Mouse (Mus musculus): ENCODE data around the gene Tex19.2.

Gene Tex19.2

DNA sequence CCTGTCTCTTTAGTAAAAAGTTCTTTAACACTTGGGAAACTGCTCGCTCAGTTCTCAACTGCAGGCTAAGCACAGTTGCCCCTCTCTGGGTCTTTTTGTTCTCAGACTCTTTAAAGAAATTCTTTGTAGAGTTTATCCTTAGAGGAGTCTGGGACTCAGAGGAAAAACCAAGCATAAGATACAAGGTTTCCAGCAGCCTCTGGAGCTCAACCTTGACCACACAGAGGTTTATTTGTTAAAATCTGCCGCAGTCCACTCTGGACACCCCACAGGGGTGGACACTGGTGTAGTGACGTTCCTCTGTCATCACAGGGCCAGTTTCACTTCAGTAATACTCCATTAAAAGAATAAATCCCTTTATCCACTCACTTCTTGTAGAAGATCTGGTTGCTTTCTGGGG lies at the start of gene Tex19.2:
Gene Tex19.2, minus strand, starts transcription at position 101 of the 400 bp plus-strand sequence.
- DNase-seq, result no peak

DNA sequence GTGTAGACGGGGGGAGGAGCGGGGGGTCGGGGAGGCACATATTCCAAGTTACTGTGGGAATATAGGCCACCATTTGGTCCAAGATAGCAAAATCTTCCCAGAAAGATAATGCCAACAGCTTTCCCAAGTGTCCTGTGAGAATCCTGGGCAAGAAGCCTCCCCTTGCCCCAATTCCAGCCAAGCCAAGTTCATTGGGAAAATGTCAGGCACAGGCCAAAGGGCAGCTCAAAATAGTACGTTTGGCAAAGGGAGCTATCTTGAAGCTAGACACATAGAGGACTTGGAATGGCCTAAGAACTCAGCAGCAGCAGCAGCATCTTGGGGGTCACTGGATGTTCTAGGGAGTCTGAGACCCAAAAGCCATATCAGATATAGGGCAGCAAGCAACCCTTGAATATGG lies 45.3 kb upstream of the Tex19.2 start:
- DNase-seq, result no peak

DNA sequence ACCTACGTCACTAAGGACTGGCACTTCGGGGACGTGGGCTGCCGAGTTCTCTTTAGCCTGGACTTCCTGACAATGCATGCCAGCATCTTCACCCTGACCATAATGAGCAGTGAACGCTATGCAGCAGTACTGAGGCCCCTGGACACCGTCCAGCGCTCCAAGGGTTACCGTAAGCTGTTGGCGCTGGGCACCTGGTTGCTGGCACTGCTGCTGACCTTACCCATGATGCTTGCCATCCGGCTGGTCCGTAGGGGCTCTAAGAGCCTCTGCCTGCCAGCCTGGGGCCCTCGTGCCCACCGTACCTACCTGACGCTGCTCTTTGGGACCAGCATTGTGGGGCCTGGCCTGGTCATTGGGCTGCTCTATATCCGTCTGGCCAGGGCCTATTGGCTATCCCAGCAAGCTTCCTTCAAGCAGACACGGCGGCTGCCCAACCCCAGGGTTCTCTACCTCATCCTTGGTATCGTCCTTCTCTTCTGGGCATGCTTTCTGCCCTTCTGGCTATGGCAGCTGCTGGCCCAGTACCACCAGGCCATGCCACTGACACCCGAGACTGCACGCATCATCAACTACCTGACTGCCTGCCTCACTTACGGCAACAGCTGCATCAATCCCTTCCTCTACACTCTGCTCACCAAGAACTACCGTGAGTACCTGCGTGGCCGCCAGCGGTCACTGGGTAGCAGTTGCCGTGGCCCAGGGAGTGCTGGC lies 42.3 kb upstream of the Tex19.2 start:
- no peak for DNase-seq

DNA sequence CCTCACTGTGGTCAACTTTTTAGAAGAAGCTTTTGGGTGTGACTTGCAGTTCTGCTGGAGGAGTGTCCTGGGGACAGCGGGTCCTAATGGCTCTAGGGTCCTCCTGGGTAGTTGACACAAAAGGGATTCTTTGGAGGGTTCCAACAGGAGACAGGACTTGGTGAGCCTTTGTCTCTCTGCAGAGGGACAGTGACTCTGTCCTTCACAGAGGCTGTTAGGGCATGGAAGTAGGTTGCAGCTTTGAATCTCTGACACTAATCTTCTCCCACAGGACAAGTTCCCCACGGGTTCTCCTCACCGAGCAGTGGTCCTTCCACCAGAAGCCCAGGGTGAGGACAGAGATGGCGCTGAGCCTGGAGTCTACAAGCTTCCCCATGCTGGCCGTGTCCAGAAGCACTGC lies 41.5 kb upstream of the Tex19.2 start, which contains the start of gene Uts2r:
Gene Uts2r, plus strand, starts transcription at position 301 of the 400 bp plus-strand sequence.
- no peak for DNase-seq

DNA sequence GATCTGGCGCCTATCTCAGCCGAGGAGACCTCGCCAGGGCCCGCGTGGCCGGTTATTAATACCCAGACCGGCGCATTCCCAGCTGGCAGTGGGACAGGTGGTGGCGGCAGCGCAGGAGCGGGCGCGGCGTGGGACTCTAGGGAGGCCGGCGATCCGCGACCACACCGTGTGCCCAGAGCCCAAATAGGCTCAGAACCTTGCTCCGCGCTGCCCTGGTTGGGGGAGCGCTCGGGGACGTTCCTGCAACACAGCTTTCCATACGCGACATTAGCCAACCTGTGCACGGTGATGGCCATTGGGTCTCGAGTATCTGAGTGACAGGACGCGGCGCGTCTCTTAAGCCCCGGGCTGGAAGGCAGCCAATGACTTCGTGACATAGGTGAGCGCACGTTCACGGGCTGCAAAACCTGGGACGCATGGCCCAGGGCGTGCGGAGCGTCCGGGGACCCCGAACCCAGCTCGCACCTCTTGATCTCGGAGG lies 38.0 kb upstream of the Tex19.2 start:
- peak; percentile 38 for DNase-seq

DNA sequence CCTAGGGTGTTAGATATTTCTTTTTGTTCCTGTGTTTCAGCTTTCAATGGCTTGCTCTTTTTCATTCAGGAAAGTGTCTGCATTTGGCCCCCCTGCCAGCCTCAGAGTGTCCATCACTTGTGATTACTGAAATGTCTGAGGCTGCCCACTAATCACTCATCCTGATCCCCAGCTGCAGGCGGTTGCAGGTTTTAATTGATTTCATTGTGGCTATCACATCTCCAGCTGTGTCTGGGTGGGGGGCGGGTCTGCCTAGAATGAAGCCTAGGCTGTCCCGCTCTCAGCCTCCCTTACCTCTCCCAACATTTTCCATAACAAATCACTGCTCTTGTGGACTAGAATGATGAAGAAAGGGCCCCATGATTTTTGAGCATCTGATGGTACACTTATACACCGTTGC lies 35.7 kb upstream of the Tex19.2 start:
- no peak for DNase-seq

DNA sequence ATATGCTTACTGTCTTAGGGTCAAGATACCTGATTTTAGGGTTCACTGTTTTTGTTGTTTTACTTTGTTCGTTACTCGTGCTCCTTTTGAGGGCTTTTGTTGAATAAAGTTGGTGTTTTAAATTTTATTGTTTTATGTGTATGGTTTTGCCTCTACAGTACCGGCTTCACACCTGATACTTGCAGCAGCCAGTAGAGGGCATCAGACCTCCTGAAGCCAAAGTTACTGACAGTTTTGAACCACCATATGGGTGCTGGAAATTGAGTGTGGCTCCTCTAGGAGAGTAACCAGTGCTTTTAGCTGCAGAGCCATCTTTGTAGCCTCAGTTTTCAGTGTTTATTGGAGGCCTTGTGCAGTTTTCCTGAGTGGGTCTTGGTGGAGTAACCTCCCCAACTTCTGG lies 29.7 kb upstream of the Tex19.2 start:
- no peak for DNase-seq

DNA sequence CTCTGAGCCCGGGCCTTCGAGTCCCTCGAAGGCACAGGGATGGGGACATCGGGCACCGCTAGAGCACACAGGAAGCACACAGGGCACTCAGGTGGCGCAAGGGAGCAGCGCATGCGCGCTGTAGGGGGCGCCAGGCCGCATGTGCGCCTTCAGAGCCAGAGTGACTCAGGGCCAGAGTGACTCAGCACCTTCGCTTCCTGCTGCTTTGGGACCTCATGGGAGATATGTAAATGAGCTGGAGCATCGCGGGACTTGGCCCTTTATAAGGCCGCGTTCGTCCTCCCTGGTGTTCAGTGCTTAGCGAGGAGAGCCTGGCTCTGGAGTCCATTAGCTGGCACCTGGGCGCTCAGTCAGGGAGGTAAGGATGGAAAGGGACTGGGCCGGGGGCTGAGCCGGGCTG lies 27.4 kb upstream of the Tex19.2 start, which contains the start of gene Tex19.1:
Gene Tex19.1, plus strand, starts transcription at position 279 of the 400 bp plus-strand sequence.
- no peak for DNase-seq

DNA sequence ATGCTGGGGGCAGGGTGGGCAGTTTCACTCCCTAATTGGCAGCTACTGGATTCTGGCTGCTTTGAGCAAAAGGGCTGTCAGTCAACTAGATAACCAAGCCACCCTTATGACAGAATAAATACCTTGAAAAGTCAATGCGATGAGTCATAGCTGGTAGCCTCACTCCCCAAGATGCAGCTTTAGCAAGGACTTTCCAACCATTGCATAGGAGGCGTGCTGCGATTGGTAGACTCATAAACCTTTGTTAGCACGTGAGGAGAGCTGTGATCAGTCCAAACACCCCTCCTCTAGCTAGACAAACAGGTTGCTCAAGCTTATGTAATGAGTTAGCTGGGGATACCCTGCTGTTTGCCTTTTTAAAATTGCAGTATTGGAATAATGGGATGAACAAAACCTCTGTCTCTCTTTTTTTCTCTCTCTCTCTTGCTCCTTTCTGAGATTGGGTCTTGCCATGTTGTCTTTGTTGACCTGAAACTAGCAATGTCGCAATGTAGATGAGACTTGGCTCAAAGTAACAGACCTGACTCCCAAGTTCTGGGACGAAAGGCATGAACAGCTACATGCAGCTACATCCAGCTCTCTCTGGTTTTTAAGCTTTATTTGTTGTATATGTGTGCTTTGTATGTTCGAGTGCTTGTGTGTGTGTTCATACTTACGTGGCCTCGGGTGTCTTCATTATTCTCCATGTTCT lies 25.0 kb upstream of the Tex19.2 start:
- no peak for DNase-seq

DNA sequence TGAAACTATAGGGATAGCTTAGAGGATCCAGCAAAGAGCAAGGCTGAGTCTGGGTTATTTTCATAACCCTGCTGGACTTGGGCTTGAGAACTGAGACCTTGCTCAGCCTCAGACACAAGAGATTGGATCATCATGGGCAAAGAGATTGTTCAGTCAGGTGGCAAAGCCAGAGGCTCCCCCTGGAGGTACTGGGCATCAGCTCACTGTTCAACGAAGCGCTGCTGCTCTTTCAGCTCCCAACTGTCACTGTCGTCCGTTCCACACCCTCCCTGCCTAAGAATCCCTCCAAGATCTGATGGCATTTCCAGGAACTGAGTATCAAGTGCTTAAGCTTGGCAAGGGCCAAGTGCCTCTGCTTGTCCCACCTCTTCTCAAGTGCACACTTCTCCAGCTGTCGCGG lies 20.3 kb upstream of the Tex19.2 start:
- DNase-seq, result no peak

DNA sequence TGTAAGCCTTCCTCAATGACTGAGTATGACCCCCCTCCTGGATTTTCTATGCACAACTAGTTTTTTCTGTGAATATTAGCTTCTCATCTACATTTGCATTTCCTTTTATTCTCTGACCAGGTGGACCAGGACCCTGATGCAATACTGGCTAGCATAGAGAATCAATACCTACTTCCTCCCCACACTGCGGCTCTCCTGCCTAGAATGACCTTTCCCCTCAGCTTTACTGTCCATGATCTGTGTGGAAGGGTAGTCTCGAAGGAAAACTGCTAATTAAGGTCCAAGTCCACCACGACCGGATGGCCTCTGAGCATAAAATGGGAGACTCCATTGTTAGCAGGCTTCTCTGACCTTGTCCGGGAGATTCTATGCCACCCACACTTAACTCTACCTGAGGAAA lies 19.2 kb upstream of the Tex19.2 start:
- no peak for DNase-seq

DNA sequence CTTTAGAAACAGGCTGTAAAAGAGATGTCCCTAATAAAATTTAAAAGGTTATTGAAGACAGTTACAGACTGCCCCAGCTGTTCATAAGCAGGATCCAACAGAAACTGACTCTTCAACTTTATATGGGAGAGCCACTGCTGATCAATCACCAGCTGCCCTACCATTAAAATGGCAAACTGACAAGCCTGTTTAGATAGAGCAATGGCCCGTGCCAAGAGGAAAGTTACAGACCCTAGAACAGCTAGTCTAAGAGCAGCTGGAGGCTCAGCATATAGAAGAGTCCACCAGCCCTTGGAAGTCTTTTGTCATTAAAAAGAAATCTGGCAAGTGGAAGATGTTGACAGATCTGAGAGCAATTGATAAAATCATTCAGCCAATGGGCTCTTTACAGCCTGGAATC lies 16.1 kb upstream of the Tex19.2 start:
- DNase-seq, result no peak

DNA sequence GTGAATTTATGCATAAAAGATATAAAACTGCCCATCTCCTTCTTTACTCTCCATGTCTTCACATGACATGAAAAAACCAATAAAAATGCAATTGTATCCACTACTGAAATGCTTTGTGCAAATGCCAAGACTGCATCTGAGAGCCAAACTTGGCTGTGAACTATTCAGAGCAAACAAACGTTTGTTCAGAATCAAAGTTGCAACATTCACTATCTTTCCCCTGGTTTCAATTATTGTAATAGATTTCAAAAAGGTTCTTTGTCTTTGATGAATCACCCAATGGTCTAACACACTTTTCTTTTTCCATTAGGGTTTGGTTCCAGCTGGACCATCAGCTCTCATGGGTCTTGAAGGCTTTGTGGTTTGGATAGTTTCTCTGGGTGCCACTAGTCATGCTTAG lies 11.1 kb upstream of the Tex19.2 start:
- DNase-seq, result no peak

DNA sequence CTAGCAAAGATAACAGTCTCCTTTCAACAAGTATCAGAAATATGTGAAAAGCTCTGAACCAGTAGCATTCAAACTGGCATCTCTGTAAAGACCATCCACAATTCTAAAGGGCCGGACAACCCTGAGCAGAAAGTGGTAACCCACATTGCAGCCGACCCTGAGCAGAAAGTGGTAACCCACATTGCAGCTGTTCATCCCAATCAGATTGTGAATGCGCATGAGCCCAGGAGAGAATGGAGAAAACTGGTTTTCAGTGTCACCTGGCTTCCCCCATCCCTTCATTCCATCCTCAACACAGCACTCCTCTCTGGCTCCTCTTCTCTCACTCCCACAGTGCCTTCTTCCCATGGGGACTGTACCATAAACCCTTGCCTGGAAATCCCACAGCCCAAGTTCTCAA lies 9.0 kb upstream of the Tex19.2 start:
- no peak for DNase-seq

DNA sequence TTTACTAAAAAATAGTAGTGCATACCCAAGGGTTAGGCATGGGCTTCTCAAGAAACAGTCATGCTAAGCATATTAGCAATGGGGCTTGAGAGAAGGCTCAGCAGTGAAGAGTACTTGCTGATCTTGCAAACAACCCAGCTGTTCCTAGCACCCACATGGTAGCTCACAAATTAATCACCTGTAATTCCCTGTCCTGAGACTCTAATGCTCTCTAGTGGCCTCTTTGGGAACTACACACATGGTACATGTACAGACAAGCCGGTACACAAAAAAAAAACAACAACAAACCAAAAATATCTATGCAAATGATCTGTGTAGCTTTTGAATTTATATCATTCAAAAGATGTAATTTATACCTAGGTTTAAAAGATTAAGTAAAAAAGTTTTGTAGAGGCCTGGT lies 7.9 kb upstream of the Tex19.2 start:
- no peak for DNase-seq

DNA sequence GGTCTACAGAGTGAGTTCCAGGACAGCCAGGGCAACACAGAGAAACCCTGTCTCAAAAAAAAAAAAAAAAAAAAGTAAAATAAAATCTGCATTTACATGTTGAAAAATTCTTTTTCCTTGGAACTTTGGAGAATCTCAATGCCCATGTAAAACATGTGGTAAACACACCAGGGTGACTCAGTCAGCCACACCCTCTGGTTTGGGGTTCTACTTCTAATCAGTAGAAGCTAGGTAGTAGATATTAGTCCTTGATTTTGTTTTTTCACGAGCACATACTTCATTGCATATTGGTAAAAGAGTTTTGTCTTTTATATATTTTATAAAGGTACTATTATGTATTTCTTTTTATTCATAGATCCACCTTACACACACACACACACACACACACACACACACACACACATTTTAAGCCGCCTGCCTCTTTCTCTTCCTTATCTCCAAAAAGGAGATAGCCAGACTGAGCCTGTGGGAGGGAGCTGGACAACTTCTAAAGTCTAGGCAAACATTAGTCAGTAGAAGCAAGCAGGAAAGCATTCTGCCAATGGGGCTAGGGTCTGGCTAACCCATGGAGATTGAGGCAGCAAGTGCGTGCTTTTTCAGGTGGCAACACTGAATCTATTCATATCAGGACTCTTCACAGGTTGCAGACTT lies 7.2 kb upstream of the Tex19.2 start:
- no peak for DNase-seq

DNA sequence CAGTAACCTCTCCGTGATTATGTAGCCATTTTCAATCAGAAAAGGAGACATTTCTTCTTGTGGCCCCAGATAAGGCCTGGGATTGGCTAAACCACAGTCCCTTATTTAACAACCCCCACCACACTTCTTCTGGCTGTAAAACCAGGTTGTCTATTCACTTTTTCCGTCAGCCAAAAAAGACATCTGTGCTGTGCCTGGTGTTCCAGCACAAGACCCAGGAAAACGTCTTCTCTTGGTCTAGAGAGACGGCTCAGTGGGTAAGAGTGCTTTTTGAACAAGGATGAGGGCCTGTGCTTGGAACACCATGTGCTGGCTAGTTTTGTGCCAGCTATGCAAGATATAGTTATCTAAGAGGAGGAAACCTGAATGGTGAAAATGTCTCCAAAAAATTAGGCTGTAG lies 5.0 kb upstream of the Tex19.2 start:
- no peak for DNase-seq

DNA sequence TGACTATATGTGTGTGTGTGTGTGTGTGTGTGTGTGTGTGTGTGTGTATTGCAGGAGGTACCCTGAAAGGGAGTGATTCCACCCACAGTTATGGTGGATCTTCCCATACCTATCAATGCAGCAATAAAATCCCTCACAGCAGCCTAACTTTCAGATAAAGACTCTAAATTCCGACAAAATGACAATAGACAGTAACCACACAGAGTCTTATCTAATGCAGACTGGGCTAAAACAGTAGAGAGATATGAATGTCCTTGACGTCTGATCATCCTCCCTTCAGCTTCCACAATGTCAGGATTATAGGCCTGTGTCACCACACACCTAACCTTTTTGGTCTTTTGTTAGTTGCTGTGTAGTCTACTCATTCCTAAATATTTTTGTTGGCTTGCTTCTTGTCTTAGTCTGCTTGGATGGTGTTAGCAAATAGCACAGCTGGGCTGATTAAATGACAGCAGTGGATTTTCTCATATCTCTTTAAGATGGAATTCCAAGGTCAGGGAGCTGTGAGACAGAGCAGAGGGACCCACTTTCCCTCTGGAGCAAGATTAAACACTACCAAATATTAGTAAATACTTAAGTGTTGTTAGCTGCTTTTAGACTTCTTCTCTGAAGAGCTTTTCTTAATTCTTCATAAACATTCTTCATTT lies 3.7 kb upstream of the Tex19.2 start:
- no peak for DNase-seq

DNA sequence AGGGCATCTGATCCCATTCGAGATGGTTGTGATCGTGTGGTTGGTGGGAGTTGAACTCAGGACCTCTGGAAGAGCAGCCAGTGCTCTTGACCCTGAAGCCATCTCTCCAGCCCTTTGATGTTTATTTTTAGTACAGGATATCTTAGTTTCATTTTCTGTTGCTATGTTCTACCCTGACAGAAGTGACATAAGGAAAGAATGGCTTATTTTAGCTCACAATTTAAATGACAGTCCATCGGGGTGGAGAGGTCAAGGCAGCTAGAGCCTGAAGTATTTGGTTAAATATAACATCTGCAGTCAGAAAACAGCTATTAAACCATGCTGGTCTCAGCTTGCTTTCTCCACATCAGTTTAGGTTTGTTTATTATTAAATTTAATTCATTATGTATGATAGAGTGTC lies 2.7 kb upstream of the Tex19.2 start:
- no peak for DNase-seq

DNA sequence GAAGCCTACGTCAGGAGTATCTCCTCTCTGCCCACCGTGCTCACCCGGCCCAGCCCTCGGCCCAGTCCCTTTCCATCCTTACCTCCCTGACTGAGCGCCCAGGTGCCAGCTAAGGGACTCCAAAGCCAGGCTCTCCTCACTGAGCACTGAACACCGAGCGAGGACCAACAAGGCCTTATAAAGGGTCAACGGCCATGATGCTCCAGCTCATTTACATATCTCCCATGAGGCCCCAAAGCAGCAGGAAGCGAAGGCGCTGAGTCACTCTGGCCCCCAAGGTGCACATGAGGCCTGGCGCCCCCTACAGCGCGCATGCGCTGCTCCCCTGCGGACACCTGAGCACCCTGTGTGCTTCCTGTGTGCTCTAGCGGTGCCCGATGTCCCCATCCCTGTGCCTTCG lies 371 bp downstream of the Tex19.2 start:
- DNase-seq, result no peak

DNA sequence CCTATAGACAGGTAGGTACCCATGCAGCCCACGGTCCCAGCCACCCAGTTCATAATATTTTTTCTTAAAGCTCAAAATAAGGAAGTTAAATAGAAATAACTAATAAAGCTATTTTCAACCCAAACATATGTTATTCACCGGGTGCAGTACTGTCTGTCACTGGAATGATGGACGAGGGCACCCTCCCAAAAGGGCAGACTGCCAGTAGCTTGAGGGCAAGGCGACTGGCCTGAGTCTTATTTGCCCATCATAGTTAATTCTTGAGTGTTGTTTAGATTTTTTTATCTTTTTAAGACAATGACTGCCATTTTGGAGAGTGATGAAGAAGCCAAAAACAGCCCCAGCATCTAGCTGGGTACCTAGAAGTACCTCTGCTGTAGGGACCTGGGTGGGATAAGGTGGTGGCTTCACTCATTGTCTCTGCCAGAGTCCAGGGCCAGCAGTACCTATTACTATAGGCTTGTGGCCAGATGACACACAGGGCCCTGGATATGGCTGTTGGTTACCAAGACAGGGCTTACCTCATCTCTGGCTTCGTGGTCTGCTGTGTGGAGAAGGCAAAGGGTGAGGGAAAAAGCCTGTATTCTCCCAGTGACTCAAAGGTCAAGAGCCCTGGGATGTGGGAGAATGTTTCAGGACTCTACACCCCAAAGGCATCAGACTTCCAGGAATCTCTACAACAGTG lies 6.2 kb downstream of the Tex19.2 start:
- peak; percentile 69 for DNase-seq

DNA sequence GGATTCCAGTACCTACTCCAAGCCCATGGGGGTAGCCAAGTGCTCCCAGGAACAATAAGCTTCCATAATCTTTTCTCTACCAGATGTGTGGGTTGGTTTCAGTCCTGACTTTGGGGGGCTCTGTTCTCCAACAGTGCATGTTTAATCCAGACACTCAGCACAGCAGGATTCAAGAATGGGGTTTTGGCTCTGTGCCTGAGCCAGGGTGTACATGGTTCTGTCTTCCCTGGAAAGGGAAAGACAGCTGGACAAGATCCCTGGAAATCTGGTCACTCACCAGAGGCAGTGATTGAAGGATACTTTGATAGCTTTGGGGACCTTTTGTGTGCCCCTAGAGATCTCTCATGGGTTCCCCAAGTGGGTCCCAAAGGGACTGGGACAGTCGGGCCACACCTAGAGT lies 6.9 kb downstream of the Tex19.2 start:
- DNase-seq, result peak; percentile 6

DNA sequence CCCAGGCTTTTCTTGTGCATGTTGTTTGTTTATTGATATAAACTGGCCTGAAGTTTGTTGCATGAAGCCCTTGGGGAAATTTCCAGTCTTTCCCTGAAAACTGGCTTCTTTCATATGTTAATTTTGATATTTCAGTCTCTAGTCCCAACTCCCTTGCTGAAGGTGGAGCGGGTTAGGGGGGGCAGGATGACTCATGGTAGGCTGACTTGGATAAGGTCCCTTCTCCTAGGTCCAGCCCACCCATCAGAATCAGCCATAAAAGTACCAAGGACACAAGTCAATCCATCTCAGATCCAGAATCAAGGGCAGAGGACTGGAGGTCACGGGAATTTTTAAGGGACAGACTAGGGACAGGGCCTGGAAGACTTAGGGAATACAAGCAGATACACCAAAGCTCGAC lies 7.4 kb downstream of the Tex19.2 start:
- DNase-seq, result no peak
